Mouse (Mus musculus) forebrain, postnatal 0 days (tissue): Measurements from ENCODE around the gene Slc17a7. TPM values are rescaled to one million over a fixed set of nuclear protein-coding genes. Genes with fewer than 3 reads are reported as not detected.

Source experiments
- ATAC-seq: fragments of 200-750 bp; cut with Nextera tagmentation; 2 replicates; pipeline ENCODE4 v1.8.0; 2017; ENCODE audit warnings: mild to moderate bottlenecking, moderate library complexity
- DNase-seq: peaks from one replicate; pipeline ENCODE4 v3.0.0-alpha.2; 2015
- H3K27ac ChIP-seq: fragments of 300-500 bp; sonication (generic); 2 replicates; pipeline ENCODE4 v1.5.1; 2014; ENCODE audit warnings: low read depth, mild to moderate bottlenecking, antibody characterized with exemption, low read length, moderate library complexity, mixed read lengths
- H3K27me3 ChIP-seq: fragments of 300-500 bp; sonication (generic); 2 replicates; pipeline ENCODE4 v1.6.1; 2014; ENCODE audit warnings: mild to moderate bottlenecking, low read length, mixed read lengths; ENCODE audit not compliant: insufficient read depth
- H3K36me3 ChIP-seq: fragments of 300-500 bp; sonication (generic); 2 replicates; pipeline ENCODE4 v1.6.1; 2014; ENCODE audit warnings: mild to moderate bottlenecking, moderate library complexity; ENCODE audit not compliant: insufficient read depth
- H3K4me1 ChIP-seq: fragments of 300-500 bp; sonication (generic); 2 replicates; pipeline ENCODE4 v1.6.1; 2014; ENCODE audit warnings: antibody characterized with exemption; ENCODE audit not compliant: insufficient read depth
- H3K4me2 ChIP-seq: fragments of 300-500 bp; sonication (generic); 2 replicates; pipeline ENCODE4 v1.6.1; 2014; ENCODE audit warnings: low read depth, mild to moderate bottlenecking, moderate library complexity
- H3K4me3 ChIP-seq: fragments of 300-500 bp; sonication (generic); 2 replicates; pipeline ENCODE4 v1.5.1; 2014; ENCODE audit warnings: low read depth, low read length, mixed read lengths
- H3K9ac ChIP-seq: fragments of 300-500 bp; sonication (generic); 2 replicates; pipeline ENCODE4 v1.6.1; 2014; ENCODE audit warnings: mild to moderate bottlenecking
- H3K9me3 ChIP-seq: fragments of 300-500 bp; sonication (generic); 2 replicates; pipeline ENCODE4 v1.6.1; 2016; ENCODE audit warnings: low read length
- CTCF ChIP-seq: sonication (generic); IDR thresholded peaks from 2 replicates; pipeline ENCODE4 v1.5.1; 2016; ENCODE audit warnings: antibody characterized with exemption, control low read depth, low read depth
- WGBS: fragments of 180-500 bp; shearing (Covaris S2); extraction: QIAGEN DNeasy Blood & Tissue Kit; methylation state at CpG from one replicate; pipeline ENCODE4 v1.1.7; 2014; 5-methylcytosine and 5-hydroxymethylcytosine counted together
- polyA plus RNA-seq: library from polyadenylated mRNA; unstranded; fragments of >200 nt; fragmentation: Nextera tagmentation; extraction: Ambion mirVana; gene quantifications from 2 replicates; pipeline ENCODE4 v1.2.1, GENCODE M21; 2015
- total RNA-seq: library from RNA; depleted of rRNA; stranded (reverse); fragments of >200 nt; gene quantifications from 2 replicates; pipeline ENCODE4 v1.2.3, GENCODE M21; 2014

Gene Slc17a7
- total and polyA plus RNA-seq, 2 experiments from 2014 or later = 47.6 to 87.5 TPM

- no peak overlapping the region for H3K27ac ChIP-seq
- H3K27me3 ChIP-seq = 0 out of 2 replicates have a peak, but pooled peaks cover 3% of the 10 kb centered on the region
- H3K9ac ChIP-seq = no peak overlapping the region
- TF ChIP-seq CTCF = no peak
- no peak for ATAC-seq
- H3K4me2 ChIP-seq = no peak overlapping the region
- no peak for DNase-seq
- H3K9me3 ChIP-seq = no peaks in the 10 kb centered on the region
- H3K36me3 ChIP-seq = 0 out of 2 replicates have a peak, but pooled peaks cover 5% of the 10 kb centered on the region
- H3K4me1 ChIP-seq = no peaks in the 10 kb centered on the region
- H3K4me3 ChIP-seq = no peak overlapping the region
- 75% methylated on average over 8 of the region's 8 CpGs for WGBS
Measured at GRCm38 (mm10) chr7:45139904-45140723, 23.6 kb upstream of the Slc17a7 start.

GRCm38 (mm10) chr7:45141319-45141718, 22.4 kb upstream of the Slc17a7 start:
- Histone ChIP-seq H3K36me3 (0 out of 2 replicates have a peak, but pooled peaks cover 5% of the 10 kb centered on the region), H3K9ac (no peak overlapping the region), H3K4me3 (no peak overlapping the region), H3K27me3 (0 out of 2 replicates have a peak, but pooled peaks cover 3% of the 10 kb centered on the region), H3K4me1 (no peaks in the 10 kb centered on the region), H3K9me3 (no peaks in the 10 kb centered on the region), H3K4me2 (no peak overlapping the region), H3K27ac (no peak overlapping the region)
- ATAC-seq = no peak
- WGBS = 80% methylated on average over 3 of the region's 3 CpGs
- no peak for TF ChIP-seq CTCF
- DNase-seq = no peak

- Histone ChIP-seq H3K9ac (no peak overlapping the region), H3K27ac (no peak overlapping the region), H3K4me2 (no peak overlapping the region), H3K9me3 (no peaks in the 10 kb centered on the region), H3K4me3 (no peak overlapping the region), H3K27me3 (0 out of 2 replicates have a peak, but pooled peaks cover 3% of the 10 kb centered on the region), H3K4me1 (no peaks in the 10 kb centered on the region), H3K36me3 (0 out of 2 replicates have a peak, but pooled peaks cover 5% of the 10 kb centered on the region)
- ATAC-seq (no peak), DNase-seq (no peak)
- TF ChIP-seq CTCF = no peak
- 91% methylated on average over 5 of the region's 5 CpGs for WGBS
Measured at GRCm38 (mm10) chr7:45141914-45142313, 21.8 kb upstream of the Slc17a7 start.

GRCm38 (mm10) chr7:45144368-45145174, 19.2 kb upstream of the Slc17a7 start:
- ATAC-seq = no peak
- H3K27me3 ChIP-seq = no peaks in the 10 kb centered on the region
- no peaks in the 10 kb centered on the region for H3K9me3 ChIP-seq
- no peak for DNase-seq
- WGBS = 91% methylated on average over 13 of the region's 13 CpGs
- H3K4me3 ChIP-seq = no peak overlapping the region
- no peak overlapping the region for H3K27ac ChIP-seq
- TF ChIP-seq CTCF = no peak
- no peak overlapping the region for H3K4me2 ChIP-seq
- H3K36me3 ChIP-seq = 0 out of 2 replicates have a peak, but pooled peaks cover 5% of the 10 kb centered on the region
- no peaks in the 10 kb centered on the region for H3K4me1 ChIP-seq
- H3K9ac ChIP-seq = no peak overlapping the region

GRCm38 (mm10) chr7:45145460-45145859, 18.3 kb upstream of the Slc17a7 start:
- Histone ChIP-seq H3K4me2 (no peak overlapping the region), H3K36me3 (0 out of 2 replicates have a peak, but pooled peaks cover 5% of the 10 kb centered on the region), H3K27me3 (no peaks in the 10 kb centered on the region), H3K4me1 (no peaks in the 10 kb centered on the region), H3K9me3 (no peaks in the 10 kb centered on the region), H3K9ac (no peak overlapping the region), H3K27ac (no peak overlapping the region), H3K4me3 (no peak overlapping the region)
- DNase-seq (no peak), ATAC-seq (no peak)
- WGBS = 91% methylated on average over 8 of the region's 8 CpGs
- no peak for TF ChIP-seq CTCF

- DNase-seq = no peak
- TF ChIP-seq CTCF = no peak
Measured at GRCm38 (mm10) chr7:45147267-45147666, 16.5 kb upstream of the Slc17a7 start.

GRCm38 (mm10) chr7:45147899-45148298, 15.8 kb upstream of the Slc17a7 start:
- no peak overlapping the region for H3K27ac ChIP-seq
- H3K9ac ChIP-seq = no peak overlapping the region
- 95% methylated on average over 11 of the region's 11 CpGs for WGBS
- DNase-seq (no peak), ATAC-seq (no peak)
- no peak overlapping the region for H3K4me3 ChIP-seq
- no peaks in the 10 kb centered on the region for H3K27me3 ChIP-seq
- no peak overlapping the region for H3K4me2 ChIP-seq
- no peak for TF ChIP-seq CTCF
- H3K4me1 ChIP-seq = no peaks in the 10 kb centered on the region
- H3K9me3 ChIP-seq = no peaks in the 10 kb centered on the region
- 0 out of 2 replicates have a peak, but pooled peaks cover 5% of the 10 kb centered on the region for H3K36me3 ChIP-seq

More at GRCm38 (mm10) chr7:45147267-45147666, 16.5 kb upstream of the Slc17a7 start:
- H3K4me3 ChIP-seq = no peak overlapping the region
- no peaks in the 10 kb centered on the region for H3K9me3 ChIP-seq
- 0 out of 2 replicates have a peak, but pooled peaks cover 5% of the 10 kb centered on the region for H3K36me3 ChIP-seq
- WGBS = 94% methylated on average over 11 of the region's 11 CpGs
- no peak overlapping the region for H3K27ac ChIP-seq
- H3K4me2 ChIP-seq = no peak overlapping the region
- H3K27me3 ChIP-seq = no peaks in the 10 kb centered on the region
- no peak overlapping the region for H3K9ac ChIP-seq
- H3K4me1 ChIP-seq = no peaks in the 10 kb centered on the region
- no peak for ATAC-seq
